Mouse (Mus musculus) right cerebral cortex, postnatal 10 days (tissue): ENCODE measurements around the gene Gm10192.
"Not testable (repeated sequence)": the region's sequence is repeated elsewhere in the genome, so short reads cannot be mapped to it uniquely, and the experiment has no call there.

ENCODE experiments used
- DNase-seq, 2 experiments: peaks; one replicate each; pipeline ENCODE4 v3.0.0; 2021; ENCODE audit warnings: low spot score in 2 of 2

Gene Gm10192

GRCm38 (mm10) chr4:97183066-97183465 is at the start of gene Gm10192:
Gene Gm10192 (minus strand): TSS chr4:97183166.
- DNase-seq, result not testable (repeated sequence)

- DNase-seq, result no peak
Measured at GRCm38 (mm10) chr4:97230411-97231104, 47.6 kb upstream of the Gm10192 start.

GRCm38 (mm10) chr4:97219701-97220100 is 36.7 kb upstream of the Gm10192 start:
- no peak for DNase-seq

- DNase-seq, result no peak
Measured at GRCm38 (mm10) chr4:97217906-97218305, 34.9 kb upstream of the Gm10192 start.

- no peak for DNase-seq
Measured at GRCm38 (mm10) chr4:97212514-97212913, 29.5 kb upstream of the Gm10192 start.

GRCm38 (mm10) chr4:97202986-97203385 is 20.0 kb upstream of the Gm10192 start:
- not testable (repeated sequence) for DNase-seq

- peak; percentile 44 to 57 for DNase-seq
Measured at GRCm38 (mm10) chr4:97193176-97193575, 10.2 kb upstream of the Gm10192 start.

- DNase-seq, result no peak
Measured at GRCm38 (mm10) chr4:97192601-97193000, 9.6 kb upstream of the Gm10192 start.

GRCm38 (mm10) chr4:97180396-97180795 is 2.6 kb downstream of the Gm10192 start:
- no peak for DNase-seq

- peak; percentile 19 to 28 for DNase-seq
Measured at GRCm38 (mm10) chr4:97156841-97157345, 26.1 kb downstream of the Gm10192 start.

- DNase-seq, result no peak
Measured at GRCm38 (mm10) chr4:97156084-97156483, 26.9 kb downstream of the Gm10192 start.

GRCm38 (mm10) chr4:97153554-97153953 is 29.4 kb downstream of the Gm10192 start:
- DNase-seq, result no peak

GRCm38 (mm10) chr4:97142484-97142883 is 40.5 kb downstream of the Gm10192 start:
- DNase-seq, result no peak
